Mouse (Mus musculus) liver, adult 2 months (tissue): ENCODE data around the gene Gpx4.

ENCODE experiments used
- CTCF ChIP-seq: fragments of 200-500 bp; IDR thresholded peaks from 2 replicates; pipeline ENCODE4 v1.5.1; 2011; ENCODE audit warnings: low read depth, low read length, control low read depth
- POLR2A ChIP-seq: fragments of 200-500 bp; IDR thresholded peaks from 2 replicates; pipeline ENCODE4 v1.6.1; 2011; ENCODE audit warnings: low read length, control low read depth; ENCODE audit not compliant: insufficient read depth; ENCODE audit errors: extremely low read depth

DNA sequence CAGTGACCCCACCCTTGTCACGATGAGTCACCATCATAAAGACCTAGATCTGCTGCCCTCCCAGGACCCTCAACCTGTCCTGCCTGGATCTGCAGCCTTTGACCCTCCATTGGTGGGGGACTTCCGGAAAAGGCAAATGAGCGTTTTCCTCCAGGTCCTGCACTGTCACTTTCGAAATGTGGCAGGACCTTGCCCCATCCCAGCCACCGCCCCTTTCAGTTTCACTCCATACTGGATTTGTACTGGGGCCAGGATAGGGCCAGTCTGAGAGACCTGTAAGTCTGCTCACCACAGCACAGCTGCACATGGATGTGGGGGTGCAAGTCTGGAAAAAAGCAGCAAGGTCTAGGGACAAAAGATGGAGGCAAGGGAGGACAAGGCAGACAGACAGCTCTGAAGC, 51.7 kb downstream of the Gpx4 start:
- TF ChIP-seq CTCF = no peak
- TF ChIP-seq POLR2A = no peak
